Mouse (Mus musculus): Measurements from ENCODE around the gene Cldn19. TPM values are rescaled to one million over a fixed set of nuclear protein-coding genes. Genes with fewer than 3 reads are reported as not detected.
A peak's percentile ranks its signal among the peaks of the same experiment; 100 is the strongest.

Gene Cldn19
- polyA plus RNA-seq, 2 experiments, result not detected

- TF ChIP-seq CTCF (IDR thresholded peaks at IDR 0.05; ENCODE audit: low read depth) (peak; percentile 30), EP300 (IDR thresholded peaks at IDR 0.05; ENCODE audit: low read depth) (no peak)
- H3K9ac ChIP-seq (replicated peaks), result no peak overlapping the region
- peaks cover 0 to 3% of the 10 kb centered on the region in 2 experiments; a peak in 1 of 4 replicates for H3K4me1 ChIP-seq (replicated peaks; ENCODE audit: control insufficient read depth in 2 of 2, insufficient read depth in 2 of 2, low read length in 1 of 2)
- 76% methylated on average over 9 of the region's 9 CpGs for WGBS (ENCODE audit: insufficient replicate concordance)
- H3K27ac ChIP-seq, result no peak overlapping the region
- no peaks in the 10 kb centered on the region for H3K9me3 ChIP-seq (ENCODE audit: control insufficient read depth, low read length)
- no peak overlapping the region for H3K4me3 ChIP-seq (ENCODE audit: insufficient read depth in 1 of 2, low read depth in 2 of 2, low read length in 2 of 2)
- H3K4me2 ChIP-seq (ENCODE audit: low read depth), result no peak overlapping the region
- peaks cover 8% of the 10 kb centered on the region for H3K36me3 ChIP-seq (replicated peaks; ENCODE audit: control insufficient read depth, insufficient read depth, low read depth)
- DNase-seq (ENCODE audit: low read depth in 3 of 3, low spot score in 3 of 3), result no peak
- ATAC-seq (ENCODE audit: insufficient read depth), result no peak
- H3K27me3 ChIP-seq (ENCODE audit: control insufficient read depth, insufficient read depth, low read length), result no peaks in the 10 kb centered on the region
Observed at GRCm38 (mm10) chr4:119225719-119226118, 29.5 kb upstream of the Cldn19 start.

- no peak overlapping the region for H3K27ac ChIP-seq
- H3K4me3 ChIP-seq (ENCODE audit: insufficient read depth in 1 of 2, low read depth in 2 of 2, low read length in 2 of 2), result no peak overlapping the region
- peaks cover 8% of the 10 kb centered on the region for H3K36me3 ChIP-seq (replicated peaks; ENCODE audit: control insufficient read depth, insufficient read depth, low read depth)
- no peak overlapping the region for H3K4me2 ChIP-seq (ENCODE audit: low read depth)
- ATAC-seq (ENCODE audit: insufficient read depth), result no peak
- H3K27me3 ChIP-seq (ENCODE audit: control insufficient read depth, insufficient read depth, low read length), result no peaks in the 10 kb centered on the region
- no peaks in the 10 kb centered on the region for H3K9me3 ChIP-seq (ENCODE audit: control insufficient read depth, low read length)
- TF ChIP-seq EP300 (IDR thresholded peaks at IDR 0.05; ENCODE audit: low read depth) (no peak), CTCF (IDR thresholded peaks at IDR 0.05; ENCODE audit: low read depth) (no peak)
- no peak overlapping the region; the same call in 1 of the 2 replicates for H3K9ac ChIP-seq (replicated peaks)
- H3K4me1 ChIP-seq (replicated peaks; ENCODE audit: control insufficient read depth in 2 of 2, insufficient read depth in 2 of 2, low read length in 1 of 2), result peaks cover 3 to 5% of the 10 kb centered on the region in 2 experiments; a peak in 3 of 4 replicates
- 75% methylated on average over 11 of the region's 11 CpGs for WGBS (ENCODE audit: insufficient replicate concordance)
- no peak for DNase-seq (ENCODE audit: low read depth in 3 of 3, low spot score in 3 of 3)
Observed at GRCm38 (mm10) chr4:119226751-119227150, 28.5 kb upstream of the Cldn19 start.

DNA sequence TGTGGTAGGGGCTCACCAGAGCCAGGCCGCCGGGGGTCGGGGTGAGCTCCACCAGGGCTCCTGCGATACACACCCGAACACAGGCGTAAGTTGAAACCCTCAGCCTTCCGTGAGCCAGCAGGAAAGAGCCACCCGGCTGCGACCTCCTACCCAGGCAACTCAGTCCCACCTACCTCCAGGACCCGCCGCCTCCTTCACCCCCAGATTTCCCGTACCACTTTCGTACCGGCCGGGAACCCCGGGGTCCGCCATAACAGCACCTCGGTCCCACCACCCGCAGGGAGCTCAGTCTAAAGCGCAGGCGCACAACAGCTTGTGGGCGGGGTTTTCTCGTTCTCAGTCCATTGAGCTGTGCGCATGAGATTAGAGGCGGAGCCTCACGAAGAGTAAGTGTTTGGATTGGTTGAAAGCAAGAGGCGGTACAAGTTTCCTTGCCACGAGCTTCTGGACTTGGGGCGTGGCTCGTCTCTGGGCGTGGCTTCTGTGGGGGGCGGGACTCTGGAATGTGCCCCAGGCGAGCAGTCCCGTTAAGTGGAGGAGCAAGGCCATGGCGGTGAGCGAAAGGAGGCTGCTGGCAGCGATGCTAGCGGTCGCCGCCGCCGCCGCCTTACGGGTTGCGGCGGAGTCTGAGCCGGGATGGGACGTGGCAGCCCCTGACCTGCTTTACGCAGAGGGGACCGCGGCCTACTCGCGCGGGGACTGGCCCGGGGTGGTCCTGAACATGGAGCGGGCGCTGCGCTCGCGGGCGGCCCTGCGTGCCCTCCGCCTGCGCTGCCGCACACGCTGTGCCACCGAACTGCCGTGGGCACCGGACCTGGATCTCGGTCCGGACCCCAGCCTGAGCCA lies 22.6 kb upstream of the Cldn19 start, which contains the start of the genes AU022252 and P3h1:
Gene AU022252, minus strand, starts transcription at position 303 of the 846 bp plus-strand sequence.
Gene P3h1, plus strand, starts transcription at position 506 of the 846 bp plus-strand sequence.
- H3K4me3 ChIP-seq (ENCODE audit: insufficient read depth in 1 of 2, low read depth in 2 of 2, low read length in 2 of 2), result peak within 1 kb of the TSS; percentile 71 to 85
- no peak for TF ChIP-seq EP300 (IDR thresholded peaks at IDR 0.05; ENCODE audit: low read depth)
- no peak for TF ChIP-seq CTCF (IDR thresholded peaks at IDR 0.05; ENCODE audit: low read depth)
- ATAC-seq (ENCODE audit: insufficient read depth), result peak; percentile 96
- peaks cover 3 to 5% of the 10 kb centered on the region in 2 experiments; a peak in 3 of 4 replicates for H3K4me1 ChIP-seq (replicated peaks; ENCODE audit: control insufficient read depth in 2 of 2, insufficient read depth in 2 of 2, low read length in 1 of 2)
- no peaks in the 10 kb centered on the region; the same call in 1 of the 2 replicates for H3K27me3 ChIP-seq (ENCODE audit: control insufficient read depth, insufficient read depth, low read length)
- peak within 1 kb of the TSS; percentile 78 for H3K4me2 ChIP-seq (ENCODE audit: low read depth)
- H3K9me3 ChIP-seq (ENCODE audit: control insufficient read depth, low read length), result no peaks in the 10 kb centered on the region
- WGBS (ENCODE audit: insufficient replicate concordance), result under 1% methylated on average over 69 of the region's 71 CpGs
- H3K27ac ChIP-seq, result peak within 1 kb of the TSS; percentile 39; the same call in 1 of the 2 replicates
- DNase-seq (ENCODE audit: low read depth in 3 of 3, low spot score in 3 of 3), result peak; percentile 99
- peak within 1 kb of the TSS; percentile 92 for H3K9ac ChIP-seq (replicated peaks)
- no peaks in the 10 kb centered on the region for H3K36me3 ChIP-seq (replicated peaks; ENCODE audit: control insufficient read depth, insufficient read depth, low read depth)

DNA sequence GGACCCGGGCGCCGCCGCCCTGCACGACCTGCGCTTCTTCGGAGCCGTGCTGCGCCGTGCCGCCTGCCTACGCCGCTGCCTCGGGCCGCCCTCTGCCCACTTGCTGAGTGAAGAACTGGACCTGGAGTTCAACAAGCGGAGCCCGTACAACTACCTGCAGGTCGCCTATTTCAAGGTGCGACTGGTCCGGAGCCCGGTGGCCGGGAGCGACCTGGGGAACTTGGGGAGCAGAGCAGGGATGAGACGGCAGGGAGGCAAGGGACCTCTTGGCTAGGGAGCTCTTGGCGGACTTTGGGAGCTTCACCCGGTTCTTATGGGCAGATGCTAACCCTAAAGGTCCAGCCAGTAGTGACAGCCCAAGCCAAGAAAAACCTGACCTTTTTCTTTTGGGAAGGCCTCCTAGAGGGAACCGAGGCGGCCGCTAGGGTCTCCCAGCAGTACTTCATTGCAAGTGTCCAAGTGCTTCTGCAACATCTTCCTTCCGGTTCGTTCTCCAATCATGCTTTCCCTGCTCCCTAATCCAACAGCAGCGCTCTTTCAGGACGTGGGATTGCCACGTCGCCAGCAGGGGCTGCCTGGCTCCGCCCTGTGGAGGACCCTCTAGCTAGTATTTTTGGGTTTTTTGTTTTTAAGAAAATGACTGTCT lies 21.8 kb upstream of the Cldn19 start:
- peak overlapping the region; percentile 68 to 71 for H3K4me3 ChIP-seq (ENCODE audit: insufficient read depth in 1 of 2, low read depth in 2 of 2, low read length in 2 of 2)
- no peaks in the 10 kb centered on the region; the same call in 1 of the 2 replicates for H3K27me3 ChIP-seq (ENCODE audit: control insufficient read depth, insufficient read depth, low read length)
- peak overlapping the region; percentile 78 for H3K4me2 ChIP-seq (ENCODE audit: low read depth)
- H3K9me3 ChIP-seq (ENCODE audit: control insufficient read depth, low read length), result no peaks in the 10 kb centered on the region
- no peaks in the 10 kb centered on the region for H3K36me3 ChIP-seq (replicated peaks; ENCODE audit: control insufficient read depth, insufficient read depth, low read depth)
- under 1% methylated on average over 36 of the region's 36 CpGs for WGBS (ENCODE audit: insufficient replicate concordance)
- no peak overlapping the region for H3K27ac ChIP-seq
- DNase-seq (ENCODE audit: low read depth in 3 of 3, low spot score in 3 of 3) (peak in 1 of 3 experiments; percentile 17), ATAC-seq (ENCODE audit: insufficient read depth) (peak; percentile 53; the same call in 1 of the 2 replicates)
- H3K4me1 ChIP-seq (replicated peaks; ENCODE audit: control insufficient read depth in 2 of 2, insufficient read depth in 2 of 2, low read length in 1 of 2), result peaks cover 3 to 5% of the 10 kb centered on the region in 2 experiments
- H3K9ac ChIP-seq (replicated peaks), result peak overlapping the region; percentile 50
- TF ChIP-seq CTCF (IDR thresholded peaks at IDR 0.05; ENCODE audit: low read depth) (peak; percentile 29; the same call in 1 of the 2 replicates), EP300 (IDR thresholded peaks at IDR 0.05; ENCODE audit: low read depth) (no peak)
